In genomic region chrX:18258238-18258809, GRCm38 (mm10) we compare ENCODE assay signal across 16 mouse cellular contexts.
DNase-seq lines count a peak whose midpoint lies in the region; ATAC-seq lines count a peak whose summit lies in the region.
"Had no signal": no experiment of that assay in that cellular context is flagged by ENCODE, and none has a peak within 500 bp of the region (broad histone marks: within the 10 kb centered on the region; RNA-seq: fewer than 3 reads in every experiment).

No protein-coding gene starts in this region.

- H3K9me3 ChIP-seq in forebrain, embryonic 15.5 days, result no peaks in the 10 kb centered on the region
- H3K9me3 ChIP-seq in forebrain, embryonic 11.5 days (ENCODE audit: control insufficient read depth, low read length), result no peaks in the 10 kb centered on the region
- no peaks in the 10 kb centered on the region for H3K9me3 ChIP-seq in midbrain, embryonic 13.5 days
- H3K9me3 ChIP-seq in midbrain, embryonic 11.5 days (ENCODE audit: control insufficient read depth, low read length), result no peaks in the 10 kb centered on the region
- H3K9me3 ChIP-seq: heart, embryonic 13.5 days; limb, embryonic 12.5 days; neural tube, embryonic 12.5 days had no signal

- WGBS in forebrain, embryonic 15.5 days, result 74% methylated on average over 8 of the region's 8 CpGs
- 94% methylated on average over 8 of the region's 8 CpGs for WGBS in forebrain, embryonic 11.5 days
- WGBS in midbrain, embryonic 13.5 days, result 96% methylated on average over 8 of the region's 8 CpGs
- WGBS in midbrain, embryonic 11.5 days, result 93% methylated on average over 8 of the region's 8 CpGs

- ATAC-seq in forebrain, embryonic 15.5 days (replicated peaks), result peak; percentile 37; the same call in 1 of the 2 replicates
- ATAC-seq in forebrain, embryonic 11.5 days (replicated peaks; ENCODE audit: low FRiP score), result no peak
- ATAC-seq in midbrain, embryonic 13.5 days, result peak; percentile 45; the same call in 1 of the 2 replicates
- ATAC-seq in midbrain, embryonic 11.5 days (ENCODE audit: low FRiP score), result no peak
- ATAC-seq: intestine, postnatal 0 days had no signal

- H3K9ac ChIP-seq in forebrain, embryonic 15.5 days (replicated peaks), result no peak overlapping the region
- no peak overlapping the region for H3K9ac ChIP-seq in forebrain, embryonic 11.5 days (ENCODE audit: low read length)
- no peak overlapping the region for H3K9ac ChIP-seq in midbrain, embryonic 13.5 days (replicated peaks)
- H3K9ac ChIP-seq in midbrain, embryonic 11.5 days (ENCODE audit: low read length), result no peak overlapping the region
- H3K9ac ChIP-seq: heart, embryonic 13.5 days; limb, embryonic 12.5 days; liver, embryonic 14.5 days; neural tube, embryonic 12.5 days had no signal

- no peak for DNase-seq in forebrain, embryonic 11.5 days (ENCODE audit: low spot score)
- DNase-seq in midbrain, embryonic 11.5 days (ENCODE audit: low spot score, missing footprints), result no peak
- peak; percentile 42 for DNase-seq in cerebellum, adult 8-10 months
- DNase-seq in spleen, postnatal 36 days (ENCODE audit: low spot score in 2 of 2), result no peak
- DNase-seq in right cerebral cortex, adult 2 months (ENCODE audit: low spot score in 2 of 2), result no peak
- DNase-seq: adrenal gland, adult 8-10 months; heart, postnatal 36 days; thymus, postnatal 25 days had no signal

- peaks cover 14% of the 10 kb centered on the region for H3K36me3 ChIP-seq in forebrain, embryonic 15.5 days
- H3K36me3 ChIP-seq in forebrain, embryonic 11.5 days (ENCODE audit: control insufficient read depth, insufficient read depth, low read length), result no peaks in the 10 kb centered on the region
- H3K36me3 ChIP-seq in midbrain, embryonic 13.5 days, result peaks cover 19% of the 10 kb centered on the region
- H3K36me3 ChIP-seq in midbrain, embryonic 11.5 days (ENCODE audit: control insufficient read depth, insufficient read depth, low read length), result no peaks in the 10 kb centered on the region; the same call in 1 of the 2 replicates

- no peaks in the 10 kb centered on the region for H3K27me3 ChIP-seq in forebrain, embryonic 15.5 days
- no peaks in the 10 kb centered on the region for H3K27me3 ChIP-seq in forebrain, embryonic 11.5 days (ENCODE audit: control insufficient read depth, insufficient read depth, low read length)
- H3K27me3 ChIP-seq in midbrain, embryonic 13.5 days, result no peaks in the 10 kb centered on the region
- no peaks in the 10 kb centered on the region for H3K27me3 ChIP-seq in midbrain, embryonic 11.5 days (ENCODE audit: control insufficient read depth, insufficient read depth, low read length)
- H3K27me3 ChIP-seq: CH12.LX; heart, embryonic 13.5 days; limb, embryonic 12.5 days; neural tube, embryonic 12.5 days had no signal

- no peaks in the 10 kb centered on the region for H3K4me1 ChIP-seq in forebrain, embryonic 15.5 days
- H3K4me1 ChIP-seq in forebrain, embryonic 11.5 days (replicated peaks; ENCODE audit: control insufficient read depth, insufficient read depth, low read length), result no peaks in the 10 kb centered on the region
- H3K4me1 ChIP-seq in midbrain, embryonic 13.5 days (replicated peaks), result no peaks in the 10 kb centered on the region
- H3K4me1 ChIP-seq in midbrain, embryonic 11.5 days (ENCODE audit: control insufficient read depth, insufficient read depth, low read length), result no peaks in the 10 kb centered on the region
- H3K4me1 ChIP-seq: heart, embryonic 13.5 days; limb, embryonic 12.5 days; neural tube, embryonic 12.5 days had no signal

- H3K27ac ChIP-seq in forebrain, embryonic 15.5 days (replicated peaks), result no peak overlapping the region
- H3K27ac ChIP-seq in forebrain, embryonic 11.5 days (ENCODE audit: low read depth, low read length), result no peak overlapping the region
- H3K27ac ChIP-seq in midbrain, embryonic 13.5 days, result no peak overlapping the region
- no peak overlapping the region for H3K27ac ChIP-seq in midbrain, embryonic 11.5 days (ENCODE audit: low read depth, low read length)
- H3K27ac ChIP-seq: heart, embryonic 13.5 days; limb, embryonic 12.5 days; liver, embryonic 14.5 days; neural tube, embryonic 12.5 days had no signal

- no peak overlapping the region for H3K4me2 ChIP-seq in forebrain, embryonic 15.5 days (replicated peaks)
- no peak overlapping the region for H3K4me2 ChIP-seq in forebrain, embryonic 11.5 days (ENCODE audit: low read depth, low read length, severe bottlenecking)
- H3K4me2 ChIP-seq in midbrain, embryonic 13.5 days (replicated peaks), result no peak overlapping the region
- no peak overlapping the region for H3K4me2 ChIP-seq in midbrain, embryonic 11.5 days
- H3K4me2 ChIP-seq: heart, embryonic 13.5 days; limb, embryonic 12.5 days; neural tube, embryonic 12.5 days had no signal

- H3K4me3 ChIP-seq in forebrain, embryonic 15.5 days, result no peak overlapping the region
- H3K4me3 ChIP-seq in forebrain, embryonic 11.5 days (ENCODE audit: low read depth, low read length), result no peak overlapping the region
- H3K4me3 ChIP-seq in midbrain, embryonic 13.5 days (replicated peaks), result no peak overlapping the region
- no peak overlapping the region for H3K4me3 ChIP-seq in midbrain, embryonic 11.5 days (ENCODE audit: low read depth, low read length)
- H3K4me3 ChIP-seq: heart, embryonic 13.5 days; limb, embryonic 12.5 days; neural tube, embryonic 12.5 days had no signal

Comparison
In these comparisons a context has a peak if more than half of its experiments do, and no peak if none do; other contexts are left out.
1. ATAC-seq: peak in forebrain, embryonic 15.5 days (single experiment) and midbrain, embryonic 13.5 days (single experiment); none in forebrain, embryonic 11.5 days (single experiment) and midbrain, embryonic 11.5 days (single experiment).